Mouse (Mus musculus): ENCODE data around the gene Rft1.
"Not testable (repeated sequence)": the region's sequence is repeated elsewhere in the genome, so short reads cannot be mapped to it uniquely, and the experiment has no call there.

Rft1 gene

GRCm38 (mm10) chr14:30671986-30672312, 17.8 kb downstream of the Rft1 start:
- peak; percentile 72 for DNase-seq (ENCODE audit: low spot score)

- peak; percentile 8 for DNase-seq (ENCODE audit: low spot score)
These were observed 20.8 kb downstream of the Rft1 start for GRCm38 (mm10) chr14:30674947-30675346.

GRCm38 (mm10) chr14:30682131-30682530, 28.0 kb downstream of the Rft1 start:
- DNase-seq (ENCODE audit: low spot score) = no peak

GRCm38 (mm10) chr14:30690685-30691084, 36.5 kb downstream of the Rft1 start:
- no peak for DNase-seq (ENCODE audit: low spot score)

- DNase-seq (ENCODE audit: low spot score) = no peak
These were observed 38.3 kb downstream of the Rft1 start for GRCm38 (mm10) chr14:30692439-30692838.

GRCm38 (mm10) chr14:30694786-30695185, 40.6 kb downstream of the Rft1 start:
- DNase-seq (ENCODE audit: low spot score) = no peak

GRCm38 (mm10) chr14:30695609-30696008, 41.4 kb downstream of the Rft1 start:
- no peak for DNase-seq (ENCODE audit: low spot score)

- DNase-seq (ENCODE audit: low spot score) = no peak
These were observed 43.4 kb downstream of the Rft1 start for GRCm38 (mm10) chr14:30697407-30698052.

GRCm38 (mm10) chr14:30699656-30700055, 45.5 kb downstream of the Rft1 start:
- peak; percentile 31 for DNase-seq (ENCODE audit: low spot score)

GRCm38 (mm10) chr14:30702512-30702911, 48.4 kb downstream of the Rft1 start:
- DNase-seq (ENCODE audit: low spot score) = no peak

GRCm38 (mm10) chr14:30703079-30703478, 48.9 kb downstream of the Rft1 start:
- no peak for DNase-seq (ENCODE audit: low spot score)

DNA sequence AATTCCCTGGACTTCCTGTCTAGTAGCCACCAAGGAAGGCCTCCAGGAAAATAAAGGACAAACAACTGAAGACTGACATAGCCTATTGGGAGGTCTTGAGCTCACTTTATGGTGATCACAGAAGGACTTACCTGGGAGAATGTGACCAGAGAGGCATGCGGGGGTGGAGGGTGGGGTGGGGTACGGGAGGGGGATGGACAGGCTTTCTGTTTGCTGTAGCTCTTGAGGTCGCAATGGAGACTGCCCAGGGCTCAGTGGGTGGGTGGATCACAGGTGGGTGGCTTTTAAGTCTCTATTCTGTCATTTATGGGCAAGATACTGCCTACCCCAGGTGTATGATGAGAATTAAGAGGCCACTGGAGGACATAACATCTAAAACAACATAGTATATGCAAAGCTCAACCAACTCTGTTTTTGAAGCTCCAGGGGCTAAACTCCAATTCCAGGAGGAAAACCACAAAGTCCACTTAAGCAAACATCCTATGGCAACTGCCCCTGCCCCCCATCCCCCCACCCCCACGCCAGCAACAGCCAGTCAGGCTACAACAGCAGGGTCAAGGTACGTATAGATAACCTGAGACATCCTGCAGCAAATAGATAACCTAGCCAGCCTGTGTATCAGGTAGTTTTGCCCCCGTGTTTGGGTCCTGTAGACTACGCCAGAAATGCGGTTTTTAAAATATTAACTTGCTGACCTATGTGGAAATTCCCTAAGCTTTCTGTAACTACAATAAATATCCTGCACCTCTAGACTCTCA, 50.1 kb downstream of the Rft1 start:
- DNase-seq (ENCODE audit: low spot score) = no peak

GRCm38 (mm10) chr14:30711892-30712291, 57.7 kb downstream of the Rft1 start:
- no peak for DNase-seq (ENCODE audit: low spot score)

DNA sequence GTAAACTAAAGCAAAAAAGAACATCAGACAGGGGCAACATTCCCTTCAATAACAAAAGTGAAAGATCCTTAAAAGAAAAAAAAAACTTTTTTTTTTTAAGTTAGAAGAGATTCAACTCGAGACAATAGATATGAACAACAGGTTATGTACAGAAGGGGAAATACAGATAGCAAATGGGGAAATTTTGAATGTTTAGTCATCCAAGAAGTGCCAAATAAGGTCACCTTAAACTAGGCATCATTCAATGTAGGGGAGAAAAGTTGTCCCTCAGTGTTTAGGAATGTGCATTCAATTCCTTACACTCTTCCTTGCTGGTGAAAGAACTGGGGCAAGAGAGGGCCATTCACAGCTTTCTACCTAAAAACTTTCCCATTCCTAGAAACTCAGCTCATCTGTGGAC, 59.6 kb downstream of the Rft1 start:
- no peak for DNase-seq (ENCODE audit: low spot score)

- no peak for DNase-seq (ENCODE audit: low spot score)
These were observed 60.8 kb downstream of the Rft1 start, which contains the start of gene Sfmbt1 for GRCm38 (mm10) chr14:30714799-30715617. TSS of gene Sfmbt1 (plus strand) at chr14:30714849.

GRCm38 (mm10) chr14:30715618-30716050, 61.5 kb downstream of the Rft1 start:
- DNase-seq (ENCODE audit: low spot score) = peak; percentile 64

GRCm38 (mm10) chr14:30716051-30716952, 62.1 kb downstream of the Rft1 start:
- peak; percentile 59 for DNase-seq (ENCODE audit: low spot score)

DNA sequence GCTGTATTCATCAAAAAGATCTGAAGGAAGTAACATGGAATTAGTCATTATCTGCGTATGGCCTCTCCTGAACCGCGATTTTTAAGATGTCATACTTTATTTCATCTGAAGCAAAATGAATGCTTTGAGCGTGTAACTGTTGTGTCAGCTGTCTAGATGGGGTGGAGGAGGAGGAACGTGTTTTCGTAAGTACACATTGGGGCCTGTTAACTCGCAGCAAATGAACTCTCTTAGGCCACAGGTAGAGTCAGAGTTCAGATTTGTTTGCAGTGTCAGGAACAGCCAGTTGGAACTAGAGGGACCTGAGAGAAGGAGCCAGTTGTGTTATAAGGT, 62.8 kb downstream of the Rft1 start:
- no peak for DNase-seq (ENCODE audit: low spot score)

DNA sequence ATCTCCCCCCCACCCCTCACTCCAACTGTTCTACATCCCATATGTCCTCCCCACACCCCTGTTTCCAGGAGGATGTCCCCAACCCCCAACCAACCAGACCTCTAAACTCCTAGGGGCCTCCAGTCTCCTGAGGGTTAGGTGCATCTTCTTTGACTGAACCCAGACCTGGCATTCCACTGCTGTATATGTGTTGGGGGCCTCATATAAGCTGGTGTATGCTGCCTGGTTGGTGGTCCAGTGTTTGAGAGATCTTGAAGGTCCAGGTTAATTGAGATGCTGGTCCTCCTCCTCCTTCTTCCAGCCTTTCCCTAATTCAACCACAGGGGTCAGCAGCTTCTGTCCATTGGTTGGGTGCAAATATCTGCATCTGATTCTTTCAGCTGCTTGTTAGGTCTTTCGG, 64.5 kb downstream of the Rft1 start:
- not testable (repeated sequence) for DNase-seq (ENCODE audit: low spot score)

DNA sequence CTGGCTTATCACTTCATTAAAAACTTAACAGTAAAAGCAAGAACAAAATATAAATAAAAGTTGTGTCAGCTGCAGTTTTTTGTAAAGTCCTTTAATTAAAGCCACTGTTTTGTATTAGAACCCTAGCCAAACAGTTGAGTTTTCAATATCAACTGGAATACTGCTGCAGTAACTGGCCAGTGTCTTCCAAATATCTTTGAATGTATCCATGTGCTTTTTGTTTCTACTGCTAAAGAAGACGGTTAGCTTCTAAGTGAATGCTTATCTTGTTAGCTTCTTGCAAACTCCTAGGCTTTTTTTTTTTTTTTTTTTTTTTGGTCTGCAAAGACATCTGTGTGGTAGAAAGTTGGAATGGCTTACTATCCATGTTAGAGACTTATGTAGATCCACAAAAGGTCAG, 65.4 kb downstream of the Rft1 start:
- no peak for DNase-seq (ENCODE audit: low spot score)

DNA sequence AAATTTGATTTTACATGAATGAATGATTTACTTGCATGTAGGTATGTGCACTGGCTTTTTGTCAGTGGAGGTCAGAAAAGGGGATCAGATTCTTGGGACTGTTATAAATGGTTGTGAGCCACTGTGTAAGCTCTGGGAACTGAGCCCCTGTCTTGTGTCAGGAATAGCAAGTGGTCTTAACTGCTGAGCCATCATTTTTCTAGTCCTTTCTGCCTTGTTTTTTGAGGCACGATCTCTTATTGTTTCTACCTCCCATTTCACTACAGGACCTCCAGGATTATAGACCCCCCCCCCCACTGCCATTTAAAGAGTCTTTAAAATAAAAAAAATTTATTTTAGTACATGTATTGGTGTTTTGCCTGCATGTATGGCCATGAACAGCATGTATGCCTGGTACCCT, 67.7 kb downstream of the Rft1 start:
- no peak for DNase-seq (ENCODE audit: low spot score)

DNA sequence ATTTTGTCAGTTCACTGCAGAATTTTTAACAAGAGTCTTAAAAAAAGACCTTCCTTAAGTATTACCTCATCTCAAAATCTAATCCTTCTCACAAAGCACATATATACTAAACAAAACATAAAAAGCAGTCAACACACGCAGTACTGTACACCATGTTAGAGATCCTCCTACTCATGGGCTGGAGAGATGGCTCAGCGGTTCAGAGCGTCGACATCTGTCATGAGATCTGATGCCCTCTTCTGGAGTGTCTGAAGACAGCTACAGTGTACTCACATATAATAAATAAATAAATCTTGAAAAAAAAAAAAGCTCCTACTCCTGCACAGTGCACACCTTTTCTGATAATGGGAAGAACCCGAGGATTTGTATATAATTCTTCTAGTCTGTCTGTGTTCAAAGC, 68.2 kb downstream of the Rft1 start:
- no peak for DNase-seq (ENCODE audit: low spot score)
